Mouse (Mus musculus) lung, postnatal 36 days (tissue): ENCODE results near the gene Ppm1h.
A peak's percentile ranks its signal among the peaks of the same experiment; 100 is the strongest.

ENCODE experiments used
- DNase-seq: peaks from one replicate; pipeline ENCODE4 v3.0.0; 2022; ENCODE audit warnings: mixed read lengths

The Ppm1h gene

GRCm38 (mm10) chr10:122817741-122818140, 139.2 kb downstream of the Ppm1h start:
- DNase-seq: no peak

DNA sequence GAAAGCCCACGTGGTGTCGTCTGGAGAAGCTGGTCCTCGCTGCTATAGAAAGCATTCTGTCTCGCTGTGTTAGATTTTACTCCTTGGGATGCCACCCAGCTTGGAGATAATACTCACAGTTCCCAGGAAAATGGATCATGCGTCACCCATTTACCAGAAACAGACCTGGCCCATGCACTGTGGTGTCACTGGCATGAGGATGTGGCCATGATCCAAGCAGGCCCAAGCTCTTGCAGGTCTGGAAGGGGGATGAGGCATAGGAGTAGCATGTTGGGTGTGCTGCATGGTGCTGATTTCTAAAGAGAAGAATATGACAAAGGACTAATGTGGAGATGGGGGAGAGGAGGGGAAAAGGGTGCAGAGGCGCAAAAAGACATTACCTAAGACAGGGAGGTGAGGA, 141.2 kb downstream of the Ppm1h start:
- DNase-seq: no peak

DNA sequence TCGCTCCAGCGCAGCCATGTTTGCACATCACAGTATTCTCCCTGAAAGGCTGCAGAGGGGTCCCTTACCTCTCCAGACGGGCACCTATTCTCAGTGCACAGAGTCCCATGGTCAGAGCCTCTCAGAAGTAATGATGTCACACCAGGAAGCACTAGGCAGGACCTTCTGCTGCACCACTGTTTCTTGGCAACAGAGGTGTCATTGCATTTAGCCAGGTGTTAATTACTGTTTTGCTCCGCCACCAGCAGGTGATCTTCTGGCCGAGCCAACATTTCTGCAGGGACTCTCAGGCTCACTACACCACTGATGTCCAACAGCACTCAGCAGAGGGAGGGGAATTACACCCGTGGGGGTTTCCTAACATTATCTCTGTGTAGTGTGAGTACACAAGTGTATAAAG, 143.0 kb downstream of the Ppm1h start:
- DNase-seq: no peak

DNA sequence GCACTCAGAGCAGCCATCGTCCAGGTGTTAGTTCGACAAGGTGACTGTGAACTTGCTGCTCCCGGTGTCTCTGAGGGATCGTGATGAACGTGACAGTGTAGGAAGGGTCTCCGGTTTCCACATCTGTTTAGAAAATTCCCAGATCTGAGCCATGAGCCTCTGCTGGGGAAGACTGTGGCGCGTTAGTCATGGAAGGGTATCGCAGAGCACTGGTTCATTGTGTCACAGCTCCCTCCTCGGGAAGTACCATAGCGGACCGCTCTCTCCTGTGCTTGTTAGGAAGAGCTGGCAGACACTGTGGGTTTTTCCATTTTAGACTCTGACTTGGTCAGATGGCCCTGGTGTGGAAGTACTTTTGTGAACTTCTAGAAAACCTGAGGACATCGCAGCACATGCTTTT, 145.1 kb downstream of the Ppm1h start:
- DNase-seq: no peak

DNA sequence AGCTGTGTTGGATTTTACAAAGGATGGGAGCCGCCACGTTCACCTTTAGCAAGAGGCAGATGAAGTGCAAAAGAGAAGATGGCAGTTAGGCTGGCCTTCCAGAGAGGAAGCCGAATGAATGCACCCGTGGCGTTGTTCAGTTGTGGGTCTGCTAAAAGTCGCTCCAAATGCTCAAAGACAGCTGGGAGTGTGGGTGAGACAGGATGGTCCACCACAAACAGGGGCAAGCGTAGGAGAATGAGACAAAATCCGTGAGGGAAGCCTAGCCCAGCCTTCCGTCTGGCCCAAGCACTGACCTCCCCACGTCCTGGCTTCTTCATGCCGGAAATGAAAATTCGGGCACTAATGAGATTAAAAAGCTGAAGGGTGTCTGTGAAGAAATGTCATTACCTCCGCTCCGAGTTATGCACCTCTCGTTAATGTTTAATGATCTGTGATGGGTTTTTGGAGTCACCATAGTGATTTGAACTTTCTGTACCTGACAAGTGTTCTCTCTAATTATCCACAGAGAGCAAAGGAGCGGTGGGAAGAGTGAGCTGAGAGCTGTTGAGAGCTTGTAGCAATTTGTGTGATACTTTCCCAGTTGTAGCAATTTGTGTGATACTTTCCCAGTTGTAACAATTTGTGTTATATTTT, 148.3 kb downstream of the Ppm1h start:
- no peak for DNase-seq

- DNase-seq: no peak
These were observed 149.3 kb downstream of the Ppm1h start for GRCm38 (mm10) chr10:122827719-122828414.

- DNase-seq: no peak
These were observed 151.2 kb downstream of the Ppm1h start for GRCm38 (mm10) chr10:122829801-122830217.

DNA sequence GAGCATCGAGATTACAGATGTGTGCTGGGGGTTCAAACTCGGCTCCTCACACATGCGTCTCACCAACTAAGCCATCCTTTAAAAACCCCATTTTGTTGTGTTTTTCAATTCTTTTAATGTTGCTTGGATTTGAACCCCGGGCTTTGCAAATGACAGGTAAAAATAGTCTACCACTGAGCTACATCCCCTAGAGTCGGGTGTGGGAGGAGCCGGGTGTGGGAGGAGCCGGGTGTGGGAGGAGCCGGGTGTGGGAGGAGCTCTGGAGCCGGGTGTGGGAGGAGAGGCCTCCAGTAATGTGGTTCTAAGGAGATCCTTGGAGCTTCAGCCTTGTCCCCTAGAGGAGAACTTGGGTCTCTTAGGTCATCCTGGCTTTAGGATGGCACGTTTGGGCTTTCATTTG, 152.1 kb downstream of the Ppm1h start:
- DNase-seq: no peak

GRCm38 (mm10) chr10:122842014-122842413, 163.5 kb downstream of the Ppm1h start:
- DNase-seq: no peak

GRCm38 (mm10) chr10:122842961-122843360, 164.4 kb downstream of the Ppm1h start:
- no peak for DNase-seq

- DNase-seq: no peak
These were observed 166.9 kb downstream of the Ppm1h start for GRCm38 (mm10) chr10:122845471-122845870.

GRCm38 (mm10) chr10:122846476-122846875, 167.9 kb downstream of the Ppm1h start:
- no peak for DNase-seq

DNA sequence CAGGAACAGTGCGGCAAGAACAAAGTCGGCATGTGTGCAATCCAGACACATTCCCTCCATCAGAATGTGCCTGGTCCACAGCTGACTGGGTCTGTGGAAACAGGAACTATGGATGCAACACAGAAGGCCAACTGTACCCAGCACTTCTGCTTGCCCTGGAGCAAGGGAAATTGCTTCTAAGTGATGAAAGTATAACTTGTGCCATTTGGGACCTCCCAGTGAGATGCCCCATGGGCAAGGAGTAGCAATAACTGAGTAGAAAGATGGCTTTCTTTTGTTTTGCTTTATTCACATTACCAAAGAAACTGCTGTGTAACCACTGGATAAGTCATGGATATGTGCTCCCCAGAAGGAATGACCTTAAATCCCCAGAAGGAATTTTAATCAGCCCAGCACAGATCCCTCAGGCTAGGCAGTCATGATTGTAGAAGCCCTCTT, 169.5 kb downstream of the Ppm1h start:
- no peak for DNase-seq

GRCm38 (mm10) chr10:122851267-122852160, 173.0 kb downstream of the Ppm1h start:
- DNase-seq: no peak

DNA sequence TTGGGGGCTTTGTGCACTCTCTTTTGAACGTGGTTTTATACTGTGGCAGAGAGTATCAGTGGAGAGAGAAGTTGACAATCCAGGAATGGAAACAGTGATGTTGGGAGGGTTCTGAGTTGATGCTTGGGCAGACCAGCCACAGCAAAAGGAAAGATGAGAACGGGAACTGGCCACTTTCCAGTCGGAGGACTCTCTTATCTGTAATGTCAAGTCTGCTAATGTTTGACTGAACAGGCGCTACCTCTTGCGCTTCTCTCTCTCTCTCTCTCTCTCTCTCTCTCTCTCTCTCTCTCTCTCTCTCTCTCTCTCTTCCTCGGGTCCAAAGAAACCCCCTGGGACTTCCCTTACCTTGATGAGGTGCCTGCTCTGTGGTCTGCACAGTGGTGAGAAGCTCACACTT, 176.0 kb downstream of the Ppm1h start:
- DNase-seq: no peak

- no peak for DNase-seq
These were observed 176.6 kb downstream of the Ppm1h start for GRCm38 (mm10) chr10:122855149-122855548.

DNA sequence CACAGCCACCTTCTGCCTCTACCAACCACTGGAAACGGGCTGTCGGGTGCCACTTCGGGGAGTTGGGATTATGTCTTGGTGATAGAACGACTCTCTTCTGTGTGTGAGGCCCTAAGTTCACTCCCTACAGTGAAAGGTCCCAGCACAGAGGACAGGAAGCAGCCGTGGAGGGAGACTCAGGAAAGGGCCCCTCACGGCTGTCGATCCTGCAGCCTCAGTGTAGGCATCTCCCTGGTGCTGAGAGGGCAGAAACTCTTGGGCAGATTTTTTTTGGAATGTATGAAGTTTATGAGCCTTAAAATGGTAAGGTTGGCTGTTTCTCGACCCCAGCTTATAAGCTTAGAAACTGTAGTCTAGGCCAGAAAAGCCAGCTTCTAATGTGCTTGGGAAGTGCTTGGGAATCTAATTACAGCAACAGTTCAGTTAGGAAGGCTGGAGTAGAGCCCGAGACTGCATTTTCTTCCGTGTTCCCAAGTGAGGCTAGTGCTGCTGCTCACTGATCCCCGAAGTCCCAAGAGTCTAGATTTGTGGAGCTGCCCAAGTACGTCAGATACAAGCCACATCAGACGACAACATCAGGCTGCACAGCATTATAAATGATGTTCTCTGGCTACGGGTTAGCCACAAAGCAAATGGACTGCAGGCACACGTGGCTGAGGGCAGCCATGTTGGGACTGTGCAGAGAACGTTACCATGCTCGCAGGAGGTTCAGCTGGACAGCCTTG, 177.6 kb downstream of the Ppm1h start:
- DNase-seq: no peak

- DNase-seq: no peak
These were observed 178.6 kb downstream of the Ppm1h start for GRCm38 (mm10) chr10:122857155-122857554.

GRCm38 (mm10) chr10:122858904-122859641, 180.5 kb downstream of the Ppm1h start:
- DNase-seq: peak; percentile 17

GRCm38 (mm10) chr10:122859642-122859997, 181.1 kb downstream of the Ppm1h start:
- no peak for DNase-seq

- DNase-seq: no peak
These were observed 181.5 kb downstream of the Ppm1h start for GRCm38 (mm10) chr10:122860076-122860475.

DNA sequence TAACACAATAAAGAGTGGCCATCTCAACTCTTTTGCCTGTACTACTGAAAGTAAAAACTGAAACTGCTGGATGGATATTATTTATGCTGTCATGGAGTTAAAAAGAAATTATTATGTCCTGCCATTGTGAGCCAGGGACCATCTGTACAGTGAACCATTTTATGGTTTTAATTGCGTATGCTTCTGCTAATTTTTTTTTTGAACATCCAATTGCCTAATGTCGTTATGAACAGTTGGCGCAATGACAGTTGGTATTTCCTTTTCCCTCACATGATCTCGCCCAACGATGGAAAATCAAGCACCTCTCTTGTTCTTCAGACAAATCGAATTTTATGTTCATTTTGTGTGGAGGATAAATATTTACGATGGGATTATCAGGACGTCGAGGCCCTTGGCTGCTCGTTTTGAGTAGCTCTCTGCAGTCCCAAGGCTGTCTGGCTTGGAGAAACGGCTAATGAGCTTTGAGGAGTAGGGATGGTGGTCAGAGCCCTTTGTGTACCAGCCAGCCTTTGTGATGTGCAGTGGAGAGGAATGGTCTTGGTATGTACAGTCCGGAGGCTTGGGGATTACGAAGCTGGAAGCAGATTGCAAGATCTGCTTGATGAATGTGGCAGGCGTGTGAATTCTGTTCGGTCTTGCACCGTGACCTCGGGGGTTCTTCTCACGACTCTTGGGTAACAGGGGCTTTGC, 183.3 kb downstream of the Ppm1h start:
- no peak for DNase-seq
